Mouse (Mus musculus): ENCODE data around the gene Zxdc. TPM values are rescaled to one million over a fixed set of nuclear protein-coding genes. Genes with fewer than 3 reads are reported as not detected.

The Zxdc gene
- 10 to 100 TPM; 15.8 to 16.3 TPM for total RNA-seq (2021)
- long read RNA-seq, experiment 1, full-length matches to known transcripts = 22 of 35 reads
- long read RNA-seq, experiment 1, partial matches to known transcripts = 2 of 35 reads
- long read RNA-seq, experiment 1, other reads (novel, unspliced or antisense) = 11 of 35 reads
- long read RNA-seq, experiment 2, full-length matches to known transcripts = 8 of 17 reads
- long read RNA-seq, experiment 2, partial matches to known transcripts = 0 of 17 reads
- long read RNA-seq, experiment 2, other reads (novel, unspliced or antisense) = 9 of 17 reads

DNA sequence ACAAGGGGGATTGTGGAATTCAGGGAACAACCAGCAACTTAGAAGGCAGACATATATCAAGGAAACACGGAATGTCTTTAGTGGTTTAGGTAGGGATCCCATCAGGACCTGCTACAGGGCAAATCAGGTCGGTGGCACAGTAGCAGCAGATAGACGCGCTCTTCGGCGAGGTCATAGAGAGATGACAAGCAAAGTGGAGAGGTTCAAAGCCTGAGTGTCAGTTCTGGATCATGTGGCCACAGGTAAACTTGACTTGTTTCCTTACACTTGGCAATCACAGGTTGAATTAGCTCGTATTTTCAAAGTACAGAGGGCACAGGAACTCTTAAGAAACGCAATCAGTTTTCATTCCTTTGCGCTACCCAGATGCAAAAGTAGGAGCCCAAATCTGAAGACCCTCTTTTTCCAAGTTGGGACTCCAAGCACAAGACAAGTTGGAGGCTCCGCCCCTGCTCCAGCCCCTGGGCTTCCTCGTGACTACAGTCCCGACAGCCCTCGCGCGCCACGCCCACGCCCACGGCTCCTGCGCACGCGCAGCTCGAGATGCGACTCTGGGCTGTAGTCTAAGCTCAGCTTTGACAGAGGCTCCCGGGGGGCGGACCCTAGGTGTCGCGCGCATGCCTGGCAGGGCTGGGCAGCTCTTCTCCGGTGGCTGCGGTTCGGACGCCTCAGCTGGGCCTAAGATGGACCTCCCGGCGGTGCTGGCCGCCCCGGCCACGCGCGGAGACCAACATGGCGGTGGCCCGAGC is at the start of gene Zxdc:
Gene Zxdc, plus strand, starts transcription at position 517 of the 749 bp plus-strand sequence.
- DNase-seq = peak; percentile 99 to 100
- intact Hi-C loops (cut with DNase I) = no loop called here

DNA sequence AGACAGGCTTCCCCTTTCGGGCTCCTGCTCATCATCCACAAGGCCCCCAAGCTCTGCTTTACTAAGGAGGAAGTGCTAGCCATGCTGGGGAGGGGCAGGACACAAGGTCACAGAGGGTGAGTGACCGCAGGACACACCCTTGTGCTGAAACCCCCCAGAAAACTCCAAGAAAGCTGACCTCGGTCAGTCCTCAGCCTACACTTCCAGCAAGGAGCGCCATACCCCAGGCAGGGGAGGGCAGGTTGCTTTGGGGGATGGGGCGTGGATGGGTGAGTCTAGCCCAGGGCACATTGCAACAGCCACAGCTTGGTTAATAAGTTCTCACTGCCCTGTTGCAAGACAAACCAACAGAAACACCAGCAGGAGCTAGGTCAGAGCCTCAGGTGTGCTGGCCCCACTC is 48.9 kb upstream of the Zxdc start:
- DNase-seq = no peak
- intact Hi-C loops (cut with DNase I) = loop anchor here (10.0 kb wide), 1 partner anchor 636 kb away; no protein-coding TSS in a partner anchor

DNA sequence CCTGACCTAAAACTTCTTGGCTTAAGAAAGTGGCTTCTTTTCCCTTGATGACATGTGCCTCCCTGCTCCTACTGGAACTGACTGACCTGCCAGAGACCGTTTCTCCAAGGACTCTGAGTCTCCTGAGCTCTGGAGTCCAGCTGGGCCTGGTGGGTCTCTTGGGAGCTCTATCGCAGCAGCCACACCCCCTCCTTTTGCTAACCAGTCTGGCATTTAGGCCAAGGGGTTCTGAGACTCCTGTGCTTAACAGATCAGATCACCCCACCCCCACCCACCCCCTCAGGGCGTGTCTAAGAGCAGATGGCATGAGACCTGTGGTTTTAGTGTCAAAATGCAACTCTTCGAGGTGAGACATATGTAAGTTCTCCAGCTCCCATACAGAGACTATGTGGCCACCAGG is 47.5 kb upstream of the Zxdc start:
- intact Hi-C loops (cut with DNase I) = loop anchor here (10.0 kb wide), 1 partner anchor 637 kb away; no protein-coding TSS in a partner anchor

DNA sequence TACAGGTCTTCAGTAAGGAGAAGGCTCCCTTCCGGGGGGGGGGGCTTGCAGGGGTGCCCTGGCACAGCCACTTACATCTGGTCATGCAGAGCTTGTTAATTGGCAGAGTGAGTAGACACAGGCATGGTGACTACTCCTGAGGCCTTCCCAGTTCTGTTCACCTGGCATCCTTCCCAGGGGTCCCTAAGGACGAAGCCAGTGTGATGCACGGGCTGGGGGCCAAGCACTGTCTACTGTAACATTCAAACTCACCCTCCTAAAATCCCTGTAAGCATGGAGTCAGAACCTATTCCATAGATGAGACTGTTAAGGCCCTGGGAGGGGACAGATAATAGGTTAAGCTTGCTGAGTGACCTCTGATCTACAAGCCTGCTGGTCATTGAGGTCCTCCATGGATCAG is 45.3 kb upstream of the Zxdc start:
- DNase-seq = peak in 1 of 2 experiments; percentile 19
- intact Hi-C loops (cut with DNase I) = loop anchor here (10.0 kb wide), 1 partner anchor 639 kb away; no protein-coding TSS in a partner anchor

More for the DNA sequence above, 47.5 kb upstream of the Zxdc start:
- DNase-seq = no peak

DNA sequence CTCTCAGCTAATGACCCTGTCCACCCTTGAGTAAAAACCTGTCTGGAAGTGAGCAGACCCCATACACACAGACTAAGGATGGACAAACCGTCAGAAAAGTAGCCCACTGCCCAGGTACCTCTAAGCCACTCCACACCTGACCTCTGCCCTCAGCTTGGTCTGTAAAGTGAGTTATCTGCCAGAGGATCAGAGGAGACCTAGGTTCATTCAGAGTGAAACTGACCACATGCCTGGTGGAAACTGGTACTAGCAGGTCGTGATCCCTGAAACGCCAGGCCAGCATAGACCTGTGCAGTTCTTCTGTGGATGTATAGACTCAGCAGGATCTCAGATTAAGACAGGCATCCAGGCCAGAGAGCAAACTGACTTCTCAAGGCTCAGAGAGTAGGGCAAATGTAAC is 44.8 kb upstream of the Zxdc start:
- intact Hi-C loops (cut with DNase I) = loop anchor here (10.0 kb wide), 1 partner anchor 640 kb away; no protein-coding TSS in a partner anchor

DNA sequence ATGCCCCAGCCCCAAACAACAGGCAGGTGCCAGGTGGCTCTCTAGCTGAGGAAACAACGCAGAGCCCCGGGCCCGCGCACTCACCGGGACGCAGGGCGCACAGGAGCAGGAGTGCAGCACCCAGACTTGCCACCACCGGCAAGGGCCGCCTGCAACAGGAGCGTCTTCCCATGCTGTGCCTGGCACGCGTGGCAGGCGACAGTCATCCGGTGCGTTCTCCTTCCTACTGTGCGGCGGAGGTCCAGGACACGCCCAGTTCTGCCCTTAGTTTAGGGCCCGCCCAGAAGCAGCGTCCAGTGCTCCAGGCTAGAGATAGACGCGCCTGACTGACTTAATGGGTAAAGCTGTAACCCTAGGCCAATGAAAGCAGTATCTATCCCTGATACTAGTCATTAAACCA is 44.3 kb upstream of the Zxdc start, which contains the start of gene Chst13:
Gene Chst13, minus strand, starts transcription at position 195 of the 400 bp plus-strand sequence.
- DNase-seq = peak; percentile 16 to 27
- intact Hi-C loops (cut with DNase I) = loop anchor here (10.0 kb wide), 1 partner anchor 640 kb away; no protein-coding TSS in a partner anchor

More for the DNA sequence above, 44.8 kb upstream of the Zxdc start:
- no peak for DNase-seq

DNA sequence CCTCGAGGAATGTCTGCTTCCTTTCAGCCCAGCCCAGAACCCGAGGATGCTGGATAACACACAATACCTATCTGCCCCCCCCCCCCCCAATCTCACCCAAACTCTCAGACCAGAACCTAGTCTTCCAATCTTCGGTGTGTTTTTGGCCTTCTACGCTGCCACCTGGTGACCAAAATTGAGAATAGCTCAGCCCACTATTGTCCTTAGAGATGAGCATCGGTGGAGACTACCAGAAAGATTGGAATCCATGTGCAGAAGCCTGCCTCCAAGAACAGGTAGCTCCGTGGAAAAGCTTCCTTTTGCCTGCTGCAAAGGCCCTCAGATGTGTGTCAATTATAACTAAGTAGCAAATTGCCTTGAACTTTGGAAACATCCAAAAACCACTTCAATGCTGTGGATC is 41.6 kb upstream of the Zxdc start:
- DNase-seq = peak in 1 of 2 experiments; percentile 26
- intact Hi-C loops (cut with DNase I) = loop anchor here (10.0 kb wide), 1 partner anchor 643 kb away; no protein-coding TSS in a partner anchor

DNA sequence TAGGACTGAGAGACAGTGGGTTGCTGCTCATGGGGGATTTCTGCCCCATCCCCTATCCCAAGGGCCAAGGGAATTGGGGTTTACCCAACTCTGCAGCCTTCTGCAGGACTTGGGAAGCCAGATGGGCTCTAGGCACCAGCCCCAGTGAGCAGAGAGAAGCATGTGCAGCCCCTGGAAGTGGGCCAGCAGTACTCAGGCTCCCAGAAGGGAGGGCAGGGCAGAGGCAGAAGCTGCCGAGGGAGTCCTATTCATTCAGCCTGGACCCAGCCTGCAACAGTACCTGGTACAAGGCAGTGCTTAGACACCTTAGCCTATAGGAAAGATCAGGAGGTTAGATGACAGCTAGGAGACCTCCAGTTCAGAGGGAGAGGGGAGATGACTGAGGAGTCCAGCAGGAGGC is 39.3 kb upstream of the Zxdc start:
- DNase-seq = peak; percentile 66 to 70
- intact Hi-C loops (cut with DNase I) = loop anchor here (10.0 kb wide), 1 partner anchor 645 kb away; no protein-coding TSS in a partner anchor

DNA sequence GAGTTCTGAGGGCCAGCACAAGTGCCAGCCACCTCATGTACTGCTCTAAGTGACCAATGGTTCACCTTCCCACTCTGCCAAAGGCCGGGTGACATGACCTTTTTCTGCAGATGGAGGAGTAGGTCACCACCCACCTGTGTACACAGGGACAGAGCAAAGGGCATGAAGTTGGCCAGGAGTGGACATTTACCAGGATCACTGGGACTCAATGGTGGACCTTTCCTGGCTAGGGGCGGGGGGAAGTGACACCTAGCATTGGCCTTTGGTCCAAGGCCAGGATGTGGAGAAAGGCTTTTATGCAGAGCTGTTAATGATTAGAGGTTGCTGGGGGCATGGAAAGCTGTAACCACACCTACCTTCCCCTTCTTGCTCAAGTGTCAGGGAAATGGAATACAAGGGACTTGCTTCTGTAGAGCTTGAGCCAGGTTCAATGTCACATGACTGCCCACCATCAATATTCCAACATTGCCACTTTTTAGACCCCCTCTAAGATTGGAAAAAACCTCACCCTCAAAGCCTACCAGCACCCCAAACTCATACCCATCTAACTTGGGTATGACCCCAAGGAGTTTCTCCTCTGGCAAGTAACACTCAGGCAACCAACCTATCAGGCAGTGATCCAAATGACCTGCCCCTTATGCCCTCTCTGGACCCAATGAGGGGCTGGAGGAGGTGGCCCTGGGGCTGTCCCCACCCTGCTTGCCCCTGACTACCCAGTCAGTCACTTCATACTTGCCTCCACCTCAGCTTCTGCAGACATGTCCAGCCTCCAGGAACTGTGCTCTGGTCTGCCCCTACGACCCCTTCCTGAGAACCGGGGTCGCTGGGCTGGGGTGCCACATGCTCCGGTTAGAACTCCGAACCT is 36.5 kb upstream of the Zxdc start, which contains the start of gene Uroc1:
Gene Uroc1, plus strand, starts transcription at position 724 of the 865 bp plus-strand sequence.
- no peak for DNase-seq
- intact Hi-C loops (cut with DNase I) = no loop called here

DNA sequence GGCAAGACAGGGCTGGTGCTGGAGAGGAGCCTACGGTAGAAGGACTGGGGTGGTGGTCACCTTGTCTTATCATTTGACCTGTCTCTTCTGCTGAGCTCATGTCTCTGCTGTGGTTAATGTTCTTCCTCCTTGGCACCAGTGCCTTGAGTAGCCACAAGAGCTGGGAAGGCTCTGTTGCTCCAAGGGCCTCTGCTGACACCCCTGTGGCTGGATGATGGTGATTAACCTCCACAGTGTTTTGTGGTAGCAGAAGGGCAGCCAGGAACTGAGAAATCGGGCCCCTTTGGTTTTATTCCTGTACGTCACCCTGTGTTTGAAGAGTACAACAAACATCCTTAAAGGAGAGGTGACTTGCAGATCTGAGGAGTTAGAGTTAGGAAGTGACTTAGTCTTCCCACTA is 35.0 kb upstream of the Zxdc start:
- DNase-seq = no peak
- intact Hi-C loops (cut with DNase I) = no loop called here

DNA sequence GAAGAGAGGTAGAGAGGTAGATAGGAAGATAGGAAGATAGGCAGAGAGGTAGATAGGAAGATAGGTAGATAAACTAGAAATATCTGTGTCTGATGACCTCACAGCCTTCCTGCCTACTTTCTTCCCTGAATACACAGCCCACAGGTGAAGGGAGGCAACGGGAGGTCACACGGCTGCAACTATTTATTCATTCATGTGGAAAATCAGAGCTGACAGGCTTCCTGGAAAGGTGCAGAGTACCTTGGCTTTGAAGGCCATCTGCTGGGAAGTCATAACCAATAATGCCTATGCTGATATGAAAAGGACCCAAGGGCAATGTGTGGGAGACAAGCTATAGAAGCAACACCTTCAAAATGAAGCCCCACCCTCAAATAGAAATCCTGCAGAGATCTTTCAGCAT is 26.9 kb upstream of the Zxdc start:
- no peak for DNase-seq
- intact Hi-C loops (cut with DNase I) = no loop called here

DNA sequence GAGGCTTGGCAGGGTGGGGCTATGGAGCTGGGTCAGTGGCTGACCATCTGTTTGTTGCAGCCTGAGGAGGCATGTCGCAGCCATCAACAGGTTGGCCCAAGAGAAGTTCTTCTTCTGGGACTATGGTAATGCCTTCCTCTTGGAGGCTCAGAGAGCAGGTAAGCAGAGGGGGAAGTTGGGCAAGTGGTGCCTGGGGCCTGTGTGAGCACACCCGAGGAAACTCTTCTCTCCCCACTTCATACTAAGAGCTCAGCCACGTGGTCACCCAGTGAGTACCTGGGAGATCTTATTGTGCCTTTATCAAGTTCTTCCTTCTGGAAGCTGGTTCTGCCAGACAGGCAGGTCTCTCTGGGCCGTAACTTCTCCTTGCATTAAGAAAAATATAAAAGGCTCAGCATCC is 22.1 kb upstream of the Zxdc start:
- intact Hi-C loops (cut with DNase I) = no loop called here

DNA sequence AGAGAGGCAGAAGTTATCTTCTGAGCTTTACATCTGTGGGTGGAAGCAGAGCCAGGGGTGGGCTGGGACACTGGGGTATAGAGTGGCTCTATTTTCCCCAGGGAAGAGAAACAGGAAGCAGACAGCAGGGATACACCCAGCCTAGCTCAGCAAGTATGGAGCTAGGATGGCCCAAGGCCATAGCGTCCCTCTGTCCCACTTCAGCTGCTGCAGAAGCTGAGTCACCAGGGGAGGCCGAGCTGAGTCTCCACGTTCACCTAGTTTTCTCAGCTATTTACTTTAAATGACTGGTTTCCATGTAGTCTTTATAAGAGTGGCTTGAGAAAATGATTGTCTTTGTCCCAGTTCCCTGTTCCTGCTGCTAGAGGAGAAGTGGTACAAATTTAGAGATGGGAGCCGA is 20.8 kb upstream of the Zxdc start:
- no peak for DNase-seq
- intact Hi-C loops (cut with DNase I) = no loop called here

More for the DNA sequence above, 22.1 kb upstream of the Zxdc start:
- DNase-seq = no peak

DNA sequence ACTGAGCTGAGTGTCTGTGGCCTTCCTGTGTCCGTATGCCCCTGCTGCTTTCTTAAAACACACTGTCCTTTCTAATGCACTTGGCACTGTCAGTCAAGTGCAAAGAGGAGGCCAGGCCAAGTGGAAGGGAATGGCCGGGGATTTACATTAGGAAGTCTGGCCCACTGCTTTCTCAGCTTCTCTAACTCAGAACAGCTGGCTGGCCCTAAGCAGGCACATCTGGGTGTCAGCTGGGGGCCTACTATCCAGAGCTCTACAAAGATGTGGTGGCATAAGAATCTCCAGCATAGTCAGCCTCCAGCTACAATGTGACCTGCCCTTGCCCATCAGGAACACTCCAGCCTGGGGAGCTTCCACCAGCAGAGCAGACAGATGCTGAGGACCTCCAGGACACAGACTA is 19.3 kb upstream of the Zxdc start:
- intact Hi-C loops (cut with DNase I) = no loop called here

DNA sequence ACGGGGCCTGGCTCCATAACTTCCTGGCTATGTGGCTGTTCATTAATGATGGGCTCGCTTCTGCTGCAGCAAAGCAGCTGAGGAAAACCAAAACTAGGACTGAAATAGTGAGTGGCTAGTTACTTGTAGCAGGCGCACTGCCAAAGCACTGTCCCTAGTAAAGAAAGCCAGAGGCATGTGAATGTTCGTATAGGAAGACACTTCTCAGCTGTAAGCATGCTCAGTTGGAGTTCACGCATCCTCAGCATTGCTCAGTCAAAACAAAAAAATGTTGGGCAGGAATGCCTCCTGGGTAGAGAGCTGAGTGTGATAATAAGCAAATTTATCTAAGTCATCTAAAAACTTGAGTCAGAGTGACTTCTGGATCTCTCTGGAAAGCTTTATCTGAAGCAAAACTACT is 11.2 kb upstream of the Zxdc start:
- intact Hi-C loops (cut with DNase I) = no loop called here
- no peak for DNase-seq

More for the DNA sequence above, 19.3 kb upstream of the Zxdc start:
- no peak for DNase-seq

DNA sequence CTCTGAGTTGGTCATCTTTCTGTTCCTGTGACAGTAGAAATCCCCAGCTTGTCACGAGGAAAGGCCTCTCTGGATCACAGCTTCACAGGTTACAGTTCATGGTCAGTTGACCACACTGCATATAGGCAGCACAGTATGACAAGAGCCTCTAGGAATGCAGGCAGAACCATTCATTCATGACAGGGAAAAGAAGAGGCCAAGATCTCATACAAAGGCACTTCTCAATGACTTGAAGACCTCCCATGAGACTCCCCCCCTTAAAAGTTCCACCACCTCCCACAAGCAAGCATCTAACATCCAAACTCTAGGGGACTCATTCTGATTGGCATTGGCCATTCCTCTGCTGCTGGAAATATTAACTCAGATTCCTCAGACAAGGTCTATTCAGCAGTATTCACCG is 9.8 kb upstream of the Zxdc start:
- no peak for DNase-seq
- intact Hi-C loops (cut with DNase I) = no loop called here

DNA sequence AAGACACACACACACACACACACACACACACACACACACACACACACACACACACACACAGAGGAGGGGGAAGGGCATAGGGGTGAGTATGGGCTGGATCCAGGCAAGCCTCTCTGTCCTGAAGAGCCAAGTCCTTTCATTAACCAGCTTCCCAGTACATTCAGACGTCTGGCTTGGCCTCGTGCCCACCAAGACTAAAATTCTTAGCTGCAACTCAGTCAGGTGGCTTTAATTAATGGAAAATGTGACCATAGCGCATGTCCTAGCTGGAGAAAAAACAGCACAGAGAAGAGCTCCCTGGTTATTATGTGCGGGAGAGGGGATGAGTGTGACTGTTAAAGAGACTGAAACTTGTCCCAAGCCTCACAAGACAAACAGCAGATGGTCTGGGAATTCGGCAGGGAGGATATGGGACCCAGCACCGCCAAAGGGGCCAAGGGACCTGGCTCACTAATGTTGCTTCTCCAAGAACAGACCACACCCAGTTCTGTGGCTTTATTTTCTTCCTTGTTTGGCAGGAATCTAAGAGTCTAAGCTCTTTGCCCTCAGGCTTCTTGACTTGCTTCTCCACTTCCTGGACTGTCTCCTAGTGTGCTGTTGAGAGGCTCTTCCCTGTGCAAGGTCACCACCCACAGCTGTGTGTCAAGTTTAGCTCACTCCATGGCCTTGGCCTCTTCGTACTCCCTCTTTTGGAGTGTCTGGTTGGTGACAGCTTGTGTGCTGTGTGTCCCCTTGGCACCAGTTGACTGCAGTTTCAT is 9.1 kb upstream of the Zxdc start:
- DNase-seq = peak; percentile 59 to 62
- intact Hi-C loops (cut with DNase I) = no loop called here

DNA sequence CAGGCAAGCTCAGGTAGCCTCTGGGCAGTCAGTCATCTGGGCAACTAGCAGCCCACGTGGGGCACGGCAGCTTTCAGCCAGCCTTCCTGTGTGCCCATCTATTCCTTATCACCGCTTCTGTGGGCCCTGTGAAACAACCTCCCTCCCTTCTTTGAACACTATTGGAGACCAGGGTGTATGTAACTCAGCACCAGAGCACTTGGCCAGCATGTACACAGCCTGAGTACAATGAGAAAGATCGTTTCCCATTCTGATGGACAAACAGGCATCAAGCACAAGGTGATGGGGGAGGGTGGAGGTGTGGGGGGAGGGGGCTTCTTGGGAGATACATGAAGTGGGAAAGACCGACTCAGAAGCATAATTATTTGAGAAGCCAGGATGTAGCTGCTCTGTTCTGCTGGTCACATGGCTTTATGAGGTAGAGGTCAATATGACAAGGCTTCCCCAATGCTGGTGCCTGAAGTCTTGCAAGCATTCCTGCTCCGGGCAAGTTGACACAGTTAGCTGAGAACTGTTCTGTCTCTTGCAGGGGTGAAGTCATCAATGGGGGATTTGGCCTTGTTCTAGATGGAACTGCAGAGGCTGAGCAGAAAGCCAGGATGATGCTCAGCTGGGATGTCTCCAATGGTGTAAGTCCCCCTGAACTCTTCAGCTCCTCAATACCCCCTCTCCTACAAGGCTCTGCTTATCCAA is 8.2 kb upstream of the Zxdc start:
- intact Hi-C loops (cut with DNase I) = no loop called here
- DNase-seq = peak in 1 of 2 experiments; percentile 25

DNA sequence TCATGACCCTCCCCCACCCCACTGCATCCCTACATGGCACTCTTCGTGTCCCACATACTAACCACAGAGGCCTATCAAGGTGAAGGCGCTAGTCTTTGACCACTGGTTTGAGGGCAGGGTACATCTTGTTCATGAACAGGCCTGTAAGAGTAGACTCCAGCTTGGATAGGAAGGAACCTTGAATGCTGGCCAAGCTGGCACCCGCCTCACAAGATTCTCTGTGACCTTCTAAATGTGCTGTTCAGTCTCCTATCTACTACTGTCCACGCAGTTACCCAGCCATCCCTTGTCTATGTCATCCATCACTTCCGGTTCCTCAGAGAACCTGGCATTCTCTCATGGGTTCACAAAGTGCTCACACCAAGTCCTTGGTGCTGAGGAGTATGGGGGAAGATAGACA is 6.0 kb upstream of the Zxdc start:
- no peak for DNase-seq
- intact Hi-C loops (cut with DNase I) = no loop called here
